Mouse (Mus musculus): ENCODE measurements around the gene Arsb.
"Not testable (repeated sequence)": the region's sequence is repeated elsewhere in the genome, so short reads cannot be mapped to it uniquely, and the experiment has no call there.

Gene Arsb

GRCm38 (mm10) chr13:93984521-93984920 is 213.1 kb downstream of the Arsb start:
- DNase-seq (ENCODE audit: low spot score): no peak

DNA sequence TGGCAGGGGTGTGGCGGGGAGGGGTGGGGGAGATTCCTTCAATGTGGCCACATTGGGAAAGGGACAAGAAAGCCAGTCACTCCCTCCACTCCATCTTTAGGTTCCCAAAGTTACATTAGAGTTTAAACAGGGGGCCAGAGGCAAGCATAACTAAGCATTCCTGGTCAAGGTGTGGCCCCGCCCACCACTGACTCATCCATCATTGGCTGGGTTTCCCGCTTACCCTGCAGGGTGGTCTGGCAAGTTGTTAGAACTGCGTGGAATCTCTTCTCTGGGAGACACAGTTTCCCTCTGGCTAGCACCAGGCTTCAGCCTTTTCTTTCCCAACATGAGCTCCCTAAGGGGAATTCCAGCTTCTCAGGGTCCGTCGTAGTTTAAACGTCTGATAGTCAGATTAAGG is 213.8 kb downstream of the Arsb start:
- no peak for DNase-seq (ENCODE audit: low spot score)

DNA sequence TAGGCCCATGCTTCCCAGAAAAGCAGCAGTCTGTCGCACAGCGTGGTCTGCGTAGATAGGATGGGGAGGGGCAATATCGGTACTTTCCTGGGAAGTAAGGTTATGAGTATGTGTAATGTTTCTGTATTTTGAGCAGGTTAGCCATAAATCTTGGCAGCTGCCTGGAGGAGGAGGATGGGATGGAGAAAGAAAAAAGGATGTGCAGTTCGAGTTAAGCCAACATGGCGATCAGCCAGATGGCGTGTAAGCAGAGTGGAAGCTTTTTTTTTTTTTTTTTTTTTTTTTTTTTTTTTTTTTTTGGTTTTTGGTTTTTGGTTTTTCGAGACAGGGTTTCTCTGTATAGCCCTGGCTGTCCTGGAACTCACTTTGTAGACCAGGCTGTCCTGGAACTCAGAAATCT is 214.3 kb downstream of the Arsb start:
- DNase-seq (ENCODE audit: low spot score): not testable (repeated sequence)

DNA sequence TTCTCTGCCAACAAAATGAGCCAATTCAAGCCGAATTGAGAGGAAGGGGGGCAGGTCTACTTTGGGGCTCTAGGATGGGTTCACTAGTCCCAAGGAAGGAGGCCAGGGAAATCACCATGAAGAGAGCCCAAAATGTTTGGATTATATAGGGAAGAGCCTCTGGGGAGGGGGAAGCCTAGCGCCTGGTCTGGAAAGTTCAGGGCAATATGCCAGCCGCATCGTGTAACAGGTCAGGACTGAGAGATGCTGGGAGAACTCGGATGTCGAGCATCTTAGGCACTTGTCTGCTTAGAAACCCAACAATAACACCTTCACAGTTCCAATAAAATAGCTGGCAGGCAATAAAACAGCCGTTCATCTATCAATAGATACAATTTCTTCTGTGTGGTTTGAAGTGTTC is 216.2 kb downstream of the Arsb start:
- no peak for DNase-seq (ENCODE audit: low spot score)

GRCm38 (mm10) chr13:93989208-93989607 is 217.8 kb downstream of the Arsb start:
- no peak for DNase-seq (ENCODE audit: low spot score)

DNA sequence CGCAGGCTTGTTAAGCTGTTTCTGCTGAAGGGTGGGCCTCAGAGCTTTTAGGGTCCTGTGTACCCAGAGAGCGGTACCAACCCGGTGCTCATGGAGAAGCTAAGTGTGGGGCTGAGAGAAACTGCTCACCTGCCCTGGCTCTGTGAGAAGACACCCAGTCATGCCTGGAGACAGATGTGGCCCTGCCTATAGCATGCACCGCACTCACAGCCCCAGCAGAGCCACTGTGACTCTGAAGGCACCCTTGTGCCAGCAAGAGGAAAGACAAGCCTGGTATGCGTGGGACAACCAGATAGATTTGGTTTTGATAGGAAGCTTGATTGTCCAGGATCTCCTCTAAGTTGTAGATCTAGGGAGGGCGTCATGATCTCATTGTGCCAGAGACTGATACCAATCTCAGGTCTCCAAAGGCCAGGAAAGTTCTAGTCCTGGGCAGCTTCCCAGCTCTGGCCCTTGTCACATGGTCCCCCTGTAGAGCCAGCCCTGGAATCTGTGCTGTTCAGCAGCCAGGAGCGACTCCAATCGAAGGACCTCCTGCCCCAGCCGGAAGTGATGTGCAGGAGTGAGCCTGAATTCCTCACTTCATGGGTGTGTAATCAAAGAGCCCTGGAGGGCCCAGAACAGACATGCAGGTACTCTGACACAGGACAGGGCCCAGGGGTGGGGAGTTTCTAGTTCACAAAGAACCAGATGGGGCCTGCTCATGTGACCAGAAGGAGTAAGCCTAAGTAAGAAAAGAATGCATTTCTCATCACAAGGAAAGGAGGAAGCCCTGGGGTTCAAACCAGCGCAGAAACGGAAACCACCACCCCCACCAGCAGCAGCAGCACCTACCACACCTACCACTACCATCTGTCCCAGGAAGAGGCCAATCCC is 218.5 kb downstream of the Arsb start:
- no peak for DNase-seq (ENCODE audit: low spot score)

DNA sequence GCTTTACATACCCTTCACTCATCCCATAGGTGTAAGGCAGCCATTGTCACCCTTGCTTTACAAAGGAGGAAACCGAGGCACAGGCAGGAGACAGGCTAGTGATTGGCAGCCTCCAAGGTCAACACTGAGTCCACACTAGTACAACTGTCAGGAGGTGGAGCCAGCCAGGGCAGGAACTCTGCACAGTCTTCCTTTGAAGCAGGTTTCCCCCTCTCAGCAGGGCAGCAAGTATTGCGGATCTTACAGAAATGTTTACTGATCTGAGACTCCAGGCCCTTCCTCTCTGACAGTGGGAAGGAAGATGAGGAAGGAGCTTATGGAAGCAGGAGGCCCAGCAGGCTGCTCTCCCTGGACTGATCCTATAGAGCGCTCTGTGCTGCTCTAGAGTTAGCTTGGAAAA is 219.4 kb downstream of the Arsb start:
- no peak for DNase-seq (ENCODE audit: low spot score)

GRCm38 (mm10) chr13:93992342-93992882 is 221.0 kb downstream of the Arsb start:
- DNase-seq (ENCODE audit: low spot score): no peak
